Comparison of ENCODE assay signal across 22 mouse cellular contexts in the genomic region with DNA sequence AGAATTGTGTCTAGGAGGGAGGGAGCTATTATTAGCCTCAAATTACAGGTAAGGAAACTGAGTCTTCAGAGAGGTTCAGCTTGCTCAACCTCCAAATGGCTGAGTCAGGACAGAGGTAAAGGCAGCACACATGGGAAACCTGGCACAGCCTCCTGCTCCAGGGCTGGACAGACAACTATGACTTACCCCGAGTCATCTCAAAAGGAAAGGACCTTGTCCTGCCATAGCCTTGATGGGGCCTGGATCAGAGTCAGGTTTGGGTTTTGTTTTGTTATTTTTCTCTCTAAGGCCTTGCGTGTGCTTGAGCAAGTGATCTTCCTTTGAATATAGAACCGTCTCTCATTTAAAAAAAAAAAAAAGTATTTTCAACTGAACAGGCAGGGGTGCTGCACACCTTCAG. TPM values are rescaled to one million over a fixed set of nuclear protein-coding genes. Genes with fewer than 3 reads are reported as not detected.
DNase-seq lines count a peak whose midpoint lies in the region; ATAC-seq lines count a peak whose summit lies in the region.
"Had no signal": no experiment of that assay in that cellular context is flagged by ENCODE, and none has a peak within 500 bp of the region (broad histone marks: within the 10 kb centered on the region; RNA-seq: fewer than 3 reads in every experiment).

No protein-coding gene starts in this region.

- H3K4me3 ChIP-seq in kidney, embryonic 14.5 days (ENCODE audit: low read length) = no peak overlapping the region
- H3K4me3 ChIP-seq: forebrain, embryonic 10.5 days; forebrain, embryonic 13.5 days; gastrocnemius, adult 2 months; hindbrain, embryonic 12.5 days; hindbrain, embryonic 15.5 days had no signal

- no peaks in the 10 kb centered on the region for H3K36me3 ChIP-seq in kidney, embryonic 14.5 days (ENCODE audit: control insufficient read depth, insufficient read depth, low read length)
- H3K36me3 ChIP-seq: forebrain, embryonic 10.5 days; hindbrain, embryonic 12.5 days; hindbrain, embryonic 15.5 days had no signal

- no peaks in the 10 kb centered on the region for H3K9me3 ChIP-seq in kidney, embryonic 14.5 days (ENCODE audit: control insufficient read depth, low read length)
- H3K9me3 ChIP-seq: forebrain, embryonic 10.5 days; forebrain, embryonic 13.5 days; hindbrain, embryonic 12.5 days; hindbrain, embryonic 15.5 days had no signal

- peak; percentile 68 to 87 for DNase-seq in adrenal gland, adult (ENCODE audit: inconsistent age in 2 of 2, low spot score in 1 of 2)
- DNase-seq in adrenal gland, postnatal 4 days (ENCODE audit: low spot score in 2 of 2) = no peak
- DNase-seq in NIH3T3 (ENCODE audit: low read depth) = peak; percentile 25
- peak; percentile 72 for DNase-seq in adrenal gland, postnatal 14 days
- DNase-seq in frontal cortex, postnatal 10 days (ENCODE audit: low spot score in 2 of 2) = no peak
- DNase-seq in lung, postnatal 14 days = no peak
- DNase-seq: B cell, adult 2 months; cerebellum, adult 11-12 months; cerebellum, adult 8-10 months; cerebellum, postnatal 10 days; gastrocnemius, adult 2 months; gastrocnemius, postnatal 14 days; heart, adult 11 months had no signal

- no peaks in the 10 kb centered on the region for H3K27me3 ChIP-seq in kidney, embryonic 14.5 days (ENCODE audit: control insufficient read depth, insufficient read depth, low read length)
- H3K27me3 ChIP-seq: forebrain, embryonic 13.5 days; hindbrain, embryonic 12.5 days; hindbrain, embryonic 15.5 days had no signal

- no peak overlapping the region for H3K4me2 ChIP-seq in kidney, embryonic 14.5 days (replicated peaks; ENCODE audit: low read depth, low read length)
- H3K4me2 ChIP-seq: forebrain, embryonic 13.5 days; heart, embryonic 11.5 days; hindbrain, embryonic 12.5 days; hindbrain, embryonic 15.5 days had no signal

- H3K27ac ChIP-seq in kidney, embryonic 14.5 days (ENCODE audit: low read depth, low read length) = no peak overlapping the region
- H3K27ac ChIP-seq: forebrain, embryonic 10.5 days; forebrain, embryonic 13.5 days; gastrocnemius, adult 2 months; hindbrain, embryonic 12.5 days; hindbrain, embryonic 15.5 days had no signal

- H3K9ac ChIP-seq in kidney, embryonic 14.5 days (ENCODE audit: low read depth, low read length) = no peak overlapping the region
- H3K9ac ChIP-seq: forebrain, embryonic 13.5 days; hindbrain, embryonic 12.5 days; hindbrain, embryonic 15.5 days had no signal

- H3K4me1 ChIP-seq in kidney, embryonic 14.5 days (ENCODE audit: control insufficient read depth, insufficient read depth, low read length) = no peaks in the 10 kb centered on the region
- H3K4me1 ChIP-seq: forebrain, embryonic 13.5 days; hindbrain, embryonic 12.5 days; hindbrain, embryonic 15.5 days had no signal

- ATAC-seq in kidney, embryonic 14.5 days (ENCODE audit: low FRiP score, low TSS enrichment) = no peak
- ATAC-seq: activated CD4-positive, CD25-positive, alpha-beta regulatory T cell, adult 4 months; forebrain, embryonic 13.5 days; forebrain, embryonic 16.5 days; intestine, postnatal 0 days had no signal

- WGBS in kidney, embryonic 14.5 days = 88% methylated on average over 3 of the region's 3 CpGs

RNA-seq across cellular contexts. Expression of gene Pim1, which starts 15.4 kb away (rescaled TPM):
- 10 to 100 TPM; 53.4 to 65.5 TPM for total RNA-seq in adrenal gland, postnatal 4 days (2021)
- total RNA-seq in adrenal gland, postnatal 14 days (2021) = 104 and 129 TPM in 2 replicates
- polyA plus RNA-seq in kidney, embryonic 14.5 days (2014; fragmentation: Nextera tagmentation; extraction: Ambion mirVana) = 12.6 and 15.6 TPM in 2 replicates

Comparison
In these comparisons a context has a peak if more than half of its experiments do, and no peak if none do; other contexts are left out.
1. DNase-seq: peak in adrenal gland, adult (2 of 2), NIH3T3 (single experiment) and adrenal gland, postnatal 14 days (single experiment); none in adrenal gland, postnatal 4 days (0 of 2), frontal cortex, postnatal 10 days (0 of 2) and lung, postnatal 14 days (single experiment).